Mouse (Mus musculus) heart, postnatal 0 days (tissue): Measurements from ENCODE around the gene Ly6f. TPM values are rescaled to one million over a fixed set of nuclear protein-coding genes. Genes with fewer than 3 reads are reported as not detected.

Experiments
- ATAC-seq: fragments of 200-750 bp; cut with Nextera tagmentation; 2 replicates; pipeline ENCODE4 v1.8.0; 2017; ENCODE audit warnings: low read depth, moderate number of reproducible peaks, moderate library complexity; ENCODE audit not compliant: insufficient read depth
- DNase-seq: peaks from one replicate; pipeline ENCODE4 v3.0.0-alpha.2; 2016; ENCODE audit warnings: low spot score
- H3K27ac ChIP-seq: fragments of 300-500 bp; sonication (generic); 2 replicates; pipeline ENCODE4 v1.5.1; 2014; ENCODE audit warnings: low read depth, mild to moderate bottlenecking
- H3K27me3 ChIP-seq: fragments of 300-500 bp; sonication (generic); 2 replicates; pipeline ENCODE4 v1.6.1; 2014; ENCODE audit warnings: low read length, mixed read lengths; ENCODE audit not compliant: control insufficient read depth, insufficient read depth
- H3K36me3 ChIP-seq: fragments of 300-500 bp; sonication (generic); replicated peaks from 2 replicates; pipeline ENCODE4 v1.6.1; 2014; ENCODE audit warnings: low read length, mixed read lengths; ENCODE audit not compliant: control insufficient read depth, insufficient read depth
- H3K4me1 ChIP-seq: fragments of 300-500 bp; sonication (generic); 2 replicates; pipeline ENCODE4 v1.6.1; 2014; ENCODE audit warnings: antibody characterized with exemption; ENCODE audit not compliant: control insufficient read depth, insufficient read depth
- H3K4me2 ChIP-seq: fragments of 300-500 bp; sonication (generic); 2 replicates; pipeline ENCODE4 v1.6.1; 2014; ENCODE audit warnings: low read depth, mild to moderate bottlenecking, low read length, moderate library complexity
- H3K4me3 ChIP-seq: fragments of 300-500 bp; sonication (generic); 2 replicates; pipeline ENCODE4 v1.5.1; 2014; ENCODE audit warnings: low read depth, low read length
- H3K9ac ChIP-seq: fragments of 300-500 bp; sonication (generic); replicated peaks from 2 replicates; pipeline ENCODE4 v1.6.1; 2014; ENCODE audit warnings: low read depth, low read length, mixed read lengths
- H3K9me3 ChIP-seq: fragments of 300-500 bp; sonication (generic); replicated peaks from 2 replicates; pipeline ENCODE4 v1.6.1; 2016; ENCODE audit warnings: low read length; ENCODE audit not compliant: control insufficient read depth
- CTCF ChIP-seq: IDR thresholded peaks from 2 replicates; pipeline ENCODE4 v1.5.1; 2016; ENCODE audit warnings: antibody characterized with exemption, control low read depth, low read depth
- EP300 ChIP-seq: IDR thresholded peaks from 2 replicates; pipeline ENCODE4 v1.6.1; 2016; ENCODE audit warnings: antibody characterized with exemption, low read depth
- WGBS: fragments of 180-500 bp; shearing (Covaris S2); extraction: QIAGEN DNeasy Blood & Tissue Kit; methylation state at CpG from one replicate; pipeline ENCODE4 v1.1.7; 2014; 5-methylcytosine and 5-hydroxymethylcytosine counted together
- polyA plus RNA-seq: library from polyadenylated mRNA; unstranded; fragments of >200 nt; fragmentation: Nextera tagmentation; extraction: Ambion mirVana; gene quantifications from 2 replicates; pipeline ENCODE4 v1.2.1, GENCODE M21; 2015
- total RNA-seq: library from RNA; depleted of rRNA; stranded (reverse); fragments of >200 nt; gene quantifications from 2 replicates; pipeline ENCODE4 v1.2.3, GENCODE M21; 2014; ENCODE audit warnings: low replicate concordance; rRNA removed

The Ly6f gene
- total and polyA plus RNA-seq, 2 experiments from 2014 or later: not detected

GRCm38 (mm10) chr15:75318584-75318983 is 50.4 kb downstream of the Ly6f start:
- H3K4me2 ChIP-seq: no peak overlapping the region
- whole genome bisulfite sequencing: 73% methylated on average over 3 of the region's 3 CpGs
- ATAC-seq: no peak

GRCm38 (mm10) chr15:75320104-75320503 is 51.9 kb downstream of the Ly6f start:
- Histone ChIP-seq H3K4me3 (no peak overlapping the region), H3K27ac (no peak overlapping the region), H3K36me3 (no peaks in the 10 kb centered on the region), H3K4me1 (no peaks in the 10 kb centered on the region), H3K4me2 (no peak overlapping the region), H3K9me3 (peaks cover 29% of the 10 kb centered on the region; the same call in 1 of the 2 replicates), H3K27me3 (no peaks in the 10 kb centered on the region), H3K9ac (no peak overlapping the region)
- no peak for TF ChIP-seq CTCF
- TF ChIP-seq EP300: no peak
- ATAC-seq (no peak), DNase-seq (no peak)
- WGBS: 68% methylated on average over 3 of the region's 3 CpGs

More at GRCm38 (mm10) chr15:75318584-75318983, 50.4 kb downstream of the Ly6f start:
- H3K27ac ChIP-seq: no peak overlapping the region
- no peak for DNase-seq
- H3K4me3 ChIP-seq: no peak overlapping the region
- peaks cover 20% of the 10 kb centered on the region; the same call in 1 of the 2 replicates for H3K9me3 ChIP-seq
- H3K36me3 ChIP-seq: no peaks in the 10 kb centered on the region
- no peak overlapping the region for H3K9ac ChIP-seq
- TF ChIP-seq CTCF: no peak
- TF ChIP-seq EP300: no peak
- H3K4me1 ChIP-seq: no peaks in the 10 kb centered on the region
- H3K27me3 ChIP-seq: no peaks in the 10 kb centered on the region

Other genes with a start within 250 kb of the Ly6f start
- gene Ly6c1, start 219.6 kb upstream of the Ly6f start, total RNA-seq: 78.6 and 125 TPM in 2 replicates
- gene Ly6c1, start 219.6 kb upstream of the Ly6f start, polyA plus RNA-seq: 65.0 and 74.9 TPM in 2 replicates
- 1.5 and 3.4 TPM in 2 replicates for gene Ly6c2, start 156.5 kb upstream of the Ly6f start, total RNA-seq
- gene Ly6c2, start 156.5 kb upstream of the Ly6f start, polyA plus RNA-seq: 0.75 and 0.84 TPM in 2 replicates
- gene Ly6g, start 113.2 kb upstream of the Ly6f start, total RNA-seq: not detected in 2 replicates
- not detected in 2 replicates for gene Ly6g, start 113.2 kb upstream of the Ly6f start, polyA plus RNA-seq
- not detected in 2 replicates for gene BC025446, start 52.0 kb upstream of the Ly6f start, total RNA-seq
- not detected in 2 replicates for gene BC025446, start 52.0 kb upstream of the Ly6f start, polyA plus RNA-seq